Mouse (Mus musculus) kidney, adult 18-20 months (tissue): ENCODE data around the gene Vmn1r34.
"Not testable (repeated sequence)": the region's sequence is repeated elsewhere in the genome, so short reads cannot be mapped to it uniquely, and the experiment has no call there.

Experiments
- DNase-seq: peaks from one replicate; pipeline ENCODE4 v3.0.0; 2021

Vmn1r34 gene

DNA sequence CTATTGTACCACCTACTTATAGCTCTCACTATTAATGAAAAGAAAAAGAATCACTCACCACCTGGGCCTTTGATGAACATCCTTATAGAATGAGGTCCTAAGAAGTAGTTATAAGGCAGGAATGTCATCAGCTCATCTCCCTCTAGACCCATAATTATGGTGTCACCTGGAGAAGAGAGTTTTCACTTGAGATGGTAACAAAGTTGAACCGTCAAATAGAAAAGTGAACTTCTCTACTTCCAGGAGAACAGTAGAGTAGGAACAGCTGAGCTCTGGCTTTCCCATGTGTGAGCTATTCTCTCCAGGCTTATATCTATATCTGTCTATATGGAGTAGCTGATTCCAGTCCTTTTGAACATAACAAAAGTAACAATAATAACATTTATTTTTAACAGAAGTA is at the start of gene Vmn1r34:
Gene Vmn1r34 (minus strand): TSS at position 101 of the 400 bp plus-strand sequence.
- DNase-seq, result no peak

GRCm38 (mm10) chr6:66685806-66686205 is 42.1 kb upstream of the Vmn1r34 start, which contains the start of gene Vmn1r35:
TSS of gene Vmn1r35 (minus strand) at chr6:66685906.
- no peak for DNase-seq

- DNase-seq, result not testable (repeated sequence)
Observed at GRCm38 (mm10) chr6:66618182-66618581, 25.5 kb downstream of the Vmn1r34 start, which contains the start of gene Vmn1r33. TSS of gene Vmn1r33 (minus strand) at chr6:66618282.

DNA sequence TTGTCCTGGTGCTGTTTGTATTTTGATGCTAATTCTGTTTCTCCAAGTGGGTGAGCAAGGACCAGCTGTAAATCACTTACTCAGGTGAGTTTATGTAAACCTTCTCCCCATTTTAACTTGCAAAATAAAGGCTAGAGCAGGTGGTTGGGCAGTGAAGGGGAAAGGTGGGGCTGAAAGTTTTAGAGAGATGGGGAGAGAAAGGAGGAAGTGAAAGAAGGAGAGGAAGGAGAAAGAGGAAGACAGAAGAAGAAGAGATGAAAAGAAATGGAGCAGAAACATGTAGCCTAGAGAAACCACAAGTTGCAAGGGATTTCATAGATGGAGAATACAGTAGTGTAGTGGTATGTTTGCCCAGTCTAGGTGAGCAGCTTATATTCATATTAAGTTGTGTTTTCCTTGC is 47.9 kb downstream of the Vmn1r34 start:
- DNase-seq, result no peak
